Mouse (Mus musculus) kidney, adult 11 months (tissue): ENCODE results near the gene Hoxb13.
A peak's percentile ranks its signal among the peaks of the same experiment; 100 is the strongest.

Source experiments
- DNase-seq: peaks from one replicate; pipeline ENCODE4 v3.0.0; 2022

Hoxb13 gene

DNA sequence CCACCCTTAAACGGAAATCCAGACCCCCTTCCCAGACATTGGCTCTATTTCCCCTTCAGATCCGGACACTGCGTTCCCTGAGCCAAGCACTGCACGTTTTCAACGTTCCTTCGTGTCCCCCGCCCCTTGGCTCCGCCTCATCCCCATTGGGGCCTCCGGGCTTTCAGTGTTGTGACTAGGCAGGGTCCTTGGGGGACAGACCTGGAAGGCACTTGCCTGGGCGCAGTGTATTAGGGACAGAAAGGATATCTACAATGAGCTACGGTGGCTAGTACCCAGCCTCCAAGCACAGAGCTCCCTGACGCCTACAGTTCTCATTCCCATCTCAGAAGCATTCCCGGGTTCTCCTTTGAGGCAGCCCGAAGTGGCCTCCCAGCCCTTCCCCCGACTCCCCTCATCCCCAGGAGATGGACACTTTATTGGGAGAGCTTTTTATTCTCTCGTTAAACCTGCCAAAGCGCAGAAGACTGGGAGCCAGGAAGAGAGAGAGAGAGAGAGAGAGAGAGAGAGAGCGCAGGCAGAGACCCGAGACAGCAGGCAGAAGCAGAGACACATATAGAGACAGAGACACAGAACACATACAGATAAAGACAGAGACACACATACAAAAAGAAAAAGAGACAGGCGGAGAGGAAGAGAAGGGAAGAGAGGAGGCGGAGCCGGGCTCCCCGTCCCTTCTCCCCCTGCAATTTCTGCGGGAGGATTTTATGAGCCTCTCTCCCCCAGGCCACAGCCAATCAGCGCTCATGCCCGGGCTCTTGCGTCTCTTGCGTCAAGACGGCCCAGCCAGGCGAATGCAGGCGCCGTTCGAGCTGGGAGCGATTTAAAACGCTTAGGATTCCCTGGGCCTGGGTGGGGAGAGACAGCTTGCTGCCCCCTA, at the start of gene Hoxb13:
Gene Hoxb13 (plus strand): TSS at position 796 of the 880 bp plus-strand sequence.
- DNase-seq: no peak

GRCm38 (mm10) chr11:96145622-96146270, 48.4 kb upstream of the Hoxb13 start:
- DNase-seq: peak; percentile 53

DNA sequence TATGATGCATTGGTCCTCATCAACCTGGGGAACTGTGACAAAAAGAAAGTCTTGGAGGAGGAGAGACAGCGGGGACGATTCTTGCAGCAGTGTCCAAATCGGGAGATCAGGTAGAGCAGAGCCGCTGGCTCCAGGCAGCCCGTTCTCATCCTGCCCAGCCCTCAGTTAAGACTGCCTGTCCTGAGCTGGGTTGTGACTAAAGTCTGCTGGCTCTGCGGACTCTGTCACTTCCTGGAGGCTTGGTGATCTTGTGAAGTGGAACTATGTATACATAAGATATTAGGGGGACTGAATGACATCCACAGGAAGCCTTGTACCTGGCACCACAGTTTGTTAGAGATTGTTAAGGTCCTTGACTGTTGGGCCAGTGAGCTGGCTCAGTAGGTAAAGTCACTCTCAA, 46.6 kb upstream of the Hoxb13 start:
- no peak for DNase-seq

DNA sequence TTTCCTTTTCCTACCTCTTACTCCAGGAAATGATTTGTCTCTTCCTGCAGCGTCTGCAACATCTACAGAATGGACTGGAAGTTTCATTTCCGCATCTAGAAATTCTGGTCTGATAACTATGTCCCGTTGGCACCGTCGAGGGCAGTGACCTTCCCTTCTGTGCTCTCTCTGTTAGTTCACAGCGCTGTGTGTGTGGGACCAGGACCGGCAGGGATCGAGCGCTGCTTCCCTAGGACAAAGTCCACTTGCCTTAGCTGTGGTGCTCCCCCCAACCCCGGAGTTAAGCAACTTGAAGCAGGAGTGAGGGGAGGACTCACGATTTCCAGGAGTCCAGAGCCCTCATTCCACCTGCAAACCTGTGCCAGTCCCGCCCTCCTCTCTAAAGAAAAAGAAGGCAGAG, 29.3 kb upstream of the Hoxb13 start:
- no peak for DNase-seq

- no peak for DNase-seq
These were observed 26.0 kb upstream of the Hoxb13 start for GRCm38 (mm10) chr11:96168125-96168524.

GRCm38 (mm10) chr11:96169016-96169415, 25.1 kb upstream of the Hoxb13 start:
- DNase-seq: no peak

DNA sequence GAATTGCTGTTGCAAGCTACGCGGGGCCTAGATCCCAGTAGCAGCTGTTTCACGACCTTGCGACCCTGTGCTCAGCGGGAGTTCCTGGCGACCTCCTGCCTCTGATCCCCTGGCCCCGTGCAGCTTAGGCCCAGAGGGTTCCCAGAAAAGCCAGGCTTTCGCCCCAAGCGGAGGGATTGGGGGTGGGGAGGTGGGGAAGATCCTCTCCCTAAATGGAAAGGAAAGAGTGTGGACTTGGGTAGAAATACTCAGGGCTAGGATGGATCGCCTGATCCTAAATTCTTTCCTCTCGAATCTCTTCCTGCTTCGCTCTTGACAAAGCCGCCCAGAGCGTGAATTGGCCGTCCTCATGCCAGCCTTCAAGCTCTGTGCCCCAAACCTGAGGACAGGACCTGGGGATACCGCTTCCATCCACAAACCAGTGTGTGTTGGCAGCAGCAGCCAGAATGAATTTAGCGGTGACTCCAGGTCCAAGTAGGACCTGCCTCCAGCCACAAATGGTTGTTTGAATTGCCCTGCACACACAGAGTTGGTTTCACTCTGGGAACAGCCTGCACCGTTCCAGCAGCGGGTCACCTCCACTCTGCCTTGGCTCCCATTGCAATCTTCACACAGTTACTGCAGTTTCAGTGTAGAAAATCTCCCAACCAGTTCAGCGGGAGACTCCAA, 23.3 kb upstream of the Hoxb13 start:
- DNase-seq: no peak

GRCm38 (mm10) chr11:96171601-96172000, 22.5 kb upstream of the Hoxb13 start:
- DNase-seq: no peak

GRCm38 (mm10) chr11:96172511-96173287, 21.4 kb upstream of the Hoxb13 start:
- DNase-seq: no peak

GRCm38 (mm10) chr11:96173288-96173840, 20.8 kb upstream of the Hoxb13 start:
- no peak for DNase-seq

GRCm38 (mm10) chr11:96174881-96175280, 19.2 kb upstream of the Hoxb13 start:
- DNase-seq: no peak

DNA sequence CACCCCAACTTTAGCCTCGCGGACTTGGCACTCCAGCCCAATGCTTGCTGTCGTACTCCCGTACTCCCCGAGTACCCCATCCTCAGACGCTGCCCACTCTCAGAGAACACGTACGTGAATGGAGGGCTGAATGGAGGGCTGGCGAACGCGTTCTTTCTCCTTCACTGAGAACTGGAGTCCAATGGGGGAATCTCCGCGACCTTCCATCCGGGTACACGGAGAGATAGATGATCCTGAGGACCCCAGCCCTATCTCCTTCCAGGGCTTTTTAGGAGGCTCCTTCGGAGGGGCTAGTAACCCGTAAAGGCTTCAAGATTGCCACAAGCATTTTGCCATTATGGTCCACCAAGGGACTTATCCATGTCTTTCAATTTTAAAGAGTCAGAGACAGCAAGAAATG, 18.6 kb upstream of the Hoxb13 start:
- no peak for DNase-seq

- no peak for DNase-seq
These were observed 18.1 kb upstream of the Hoxb13 start for GRCm38 (mm10) chr11:96175951-96176530.

DNA sequence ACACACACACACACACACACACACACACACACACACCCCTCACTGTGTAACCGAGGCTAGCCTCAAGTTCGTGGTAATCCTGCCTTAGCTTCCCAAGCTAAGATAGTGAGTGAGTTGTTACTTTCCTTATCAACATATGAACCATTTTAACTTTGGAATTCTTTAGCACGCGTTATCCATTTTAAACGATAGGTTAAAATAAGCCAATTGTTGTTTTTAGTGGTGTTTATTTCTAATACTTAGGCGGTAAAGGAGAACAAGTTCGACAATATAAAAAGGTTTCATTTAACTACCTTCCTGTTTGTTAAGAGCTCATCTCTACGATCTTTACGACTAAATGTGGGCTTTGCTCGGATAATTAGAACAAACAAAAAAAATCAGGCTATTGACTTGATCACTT, 17.3 kb upstream of the Hoxb13 start:
- no peak for DNase-seq

DNA sequence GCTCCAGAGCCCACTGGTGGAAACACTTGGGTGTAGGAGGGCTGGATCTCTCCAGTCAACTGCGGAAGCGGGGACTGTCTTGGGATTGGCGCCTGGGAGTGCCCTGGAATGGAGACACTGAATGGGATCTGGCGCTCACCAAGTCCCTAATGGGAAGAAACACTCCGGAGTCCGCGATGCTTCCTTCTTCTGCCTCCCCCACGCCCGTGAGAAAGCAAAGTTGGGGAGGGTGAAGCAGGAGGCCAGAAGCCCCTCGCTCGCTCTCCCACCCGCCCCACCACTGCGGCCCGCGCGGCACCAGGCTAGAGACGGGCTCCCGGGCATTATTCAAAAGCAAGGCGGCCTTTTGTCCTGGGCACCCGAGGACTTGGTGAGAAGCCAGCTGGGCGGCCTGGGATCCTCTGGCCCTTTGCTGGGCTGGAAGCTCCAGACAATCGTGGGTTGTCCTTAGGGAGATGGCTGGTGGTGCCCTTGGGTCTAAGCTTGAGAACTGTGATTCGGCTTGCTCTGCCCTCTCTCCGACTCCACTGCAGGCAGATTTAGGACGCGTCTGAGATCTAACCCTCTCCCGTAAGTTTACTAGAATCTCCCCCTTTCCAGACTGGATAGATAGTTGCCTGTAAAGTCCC, 16.5 kb upstream of the Hoxb13 start:
- no peak for DNase-seq

DNA sequence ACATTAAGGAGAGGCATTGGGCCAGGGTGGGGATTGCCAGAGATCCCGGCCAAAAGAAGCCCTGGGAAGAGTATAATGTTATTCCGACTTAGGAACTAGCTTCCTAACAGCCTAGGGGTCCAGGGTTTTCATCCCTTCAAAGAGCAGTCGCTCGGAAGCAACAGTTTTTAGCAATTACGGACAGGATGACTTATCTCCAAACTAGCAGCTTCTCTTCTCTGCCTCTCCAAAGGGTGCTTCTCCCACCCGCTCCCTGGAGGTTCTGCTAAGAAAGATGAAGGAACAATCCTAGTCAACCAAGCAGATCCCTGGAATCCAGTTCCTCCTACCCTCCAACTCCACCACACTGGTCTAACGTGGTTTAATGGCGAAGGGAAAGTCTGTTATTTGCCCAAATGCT, 15.8 kb upstream of the Hoxb13 start:
- no peak for DNase-seq

DNA sequence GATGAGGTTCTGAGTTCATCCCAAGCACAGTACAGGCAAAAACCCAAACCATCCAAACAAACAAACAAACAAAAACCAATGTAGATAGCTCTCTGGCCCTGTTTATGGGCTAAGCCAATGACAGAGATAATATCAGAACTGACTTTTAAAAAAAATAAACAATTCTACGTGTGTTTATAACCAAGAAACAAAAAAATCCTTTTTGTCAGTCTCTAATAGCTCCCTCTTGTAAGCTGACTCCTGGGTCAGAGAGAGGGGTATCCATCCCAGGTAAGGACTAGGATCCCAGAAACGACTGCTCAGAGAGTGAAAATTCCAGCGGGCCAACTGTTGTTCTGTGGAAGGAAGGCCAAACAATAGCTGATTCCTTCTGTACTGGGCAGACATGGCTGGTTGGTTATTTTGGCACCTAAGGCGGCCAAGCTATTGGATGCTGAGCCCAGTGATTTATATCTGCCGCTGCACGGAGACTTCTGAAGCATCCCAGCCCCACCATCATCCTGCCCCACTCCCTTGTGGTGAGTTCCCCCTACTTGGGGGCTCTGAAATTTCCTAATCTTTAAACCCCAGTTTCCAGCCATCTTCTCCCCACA, 15.1 kb upstream of the Hoxb13 start:
- no peak for DNase-seq

DNA sequence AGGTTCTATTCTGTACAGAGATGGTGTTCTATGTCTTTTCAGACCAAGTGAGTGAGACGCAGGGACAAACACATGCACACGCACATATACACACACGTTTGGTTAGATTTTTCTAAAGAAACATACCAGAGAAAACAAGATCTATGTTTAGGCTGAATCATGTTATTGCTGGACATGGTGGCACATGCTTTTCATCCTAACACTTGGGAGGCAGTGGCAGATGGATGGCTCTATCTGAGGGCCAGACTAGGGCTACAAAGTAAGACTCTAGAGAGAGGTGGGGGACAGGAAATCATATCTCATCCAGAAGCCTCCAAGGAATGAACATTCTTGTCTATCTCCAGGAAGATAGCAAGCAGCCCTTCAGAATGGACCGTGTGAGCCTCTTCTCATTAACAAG, 13.1 kb upstream of the Hoxb13 start:
- no peak for DNase-seq

DNA sequence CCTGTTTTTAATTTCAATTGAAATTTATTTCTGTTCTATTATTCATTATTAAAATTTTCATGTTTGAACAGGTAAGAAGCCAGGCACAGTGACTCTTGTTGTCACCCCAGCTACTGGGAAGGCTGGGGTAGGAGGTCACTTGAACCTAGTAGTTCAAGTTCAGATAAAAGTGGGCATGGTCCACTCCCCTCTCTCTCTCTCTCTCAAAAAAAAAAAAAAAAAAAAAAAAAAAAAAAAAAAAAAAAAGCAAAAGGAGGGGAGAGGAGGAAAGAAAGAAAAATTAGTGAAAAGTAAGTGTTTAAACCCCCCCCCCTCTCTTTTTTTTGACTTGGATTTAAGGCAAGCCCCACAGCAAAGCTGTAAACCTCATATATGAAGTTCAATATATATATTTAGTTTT, 9.9 kb upstream of the Hoxb13 start:
- DNase-seq: no peak

DNA sequence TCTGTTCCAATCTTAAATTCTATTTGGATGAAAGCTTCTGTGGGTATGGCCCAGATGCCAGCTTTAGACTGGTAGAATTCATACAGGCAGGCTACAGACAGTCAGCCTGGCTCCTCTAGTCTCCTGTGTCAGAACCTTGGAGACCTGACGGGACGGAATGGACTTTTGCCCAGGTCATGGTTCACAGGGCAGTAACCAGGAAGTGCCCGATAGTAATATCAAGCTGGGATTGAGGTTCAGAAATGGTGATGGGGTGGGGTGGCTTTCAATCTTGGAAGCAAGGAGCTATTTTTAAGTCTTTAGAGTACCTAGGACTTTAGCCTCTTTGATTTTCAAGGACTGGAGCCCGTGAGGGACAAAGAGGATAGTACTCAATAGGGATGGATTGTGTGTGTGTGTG, 6.8 kb upstream of the Hoxb13 start:
- peak; percentile 14 for DNase-seq

GRCm38 (mm10) chr11:96189810-96190522, 4.2 kb upstream of the Hoxb13 start:
- DNase-seq: no peak
